Mouse (Mus musculus) midbrain, embryonic 13.5 days (tissue): ENCODE data around the gene Kank4. TPM values are rescaled to one million over a fixed set of nuclear protein-coding genes. Genes with fewer than 3 reads are reported as not detected.

Experiments
- ATAC-seq: fragments of 200-750 bp; cut with Nextera tagmentation; 2 replicates; pipeline ENCODE4 v1.8.0; 2017; ENCODE audit warnings: mild to moderate bottlenecking, moderate TSS enrichment, moderate library complexity
- H3K27ac ChIP-seq: fragments of 300-500 bp; sonication (generic); 2 replicates; pipeline ENCODE4 v1.5.1; 2015; ENCODE audit warnings: inconsistent platforms, mild to moderate bottlenecking, moderate library complexity
- H3K27me3 ChIP-seq: fragments of 300-500 bp; sonication (generic); 2 replicates; pipeline ENCODE4 v1.6.1; 2015; ENCODE audit warnings: mild to moderate bottlenecking, inconsistent platforms
- H3K36me3 ChIP-seq: fragments of 300-500 bp; sonication (generic); 2 replicates; pipeline ENCODE4 v1.6.1; 2015; ENCODE audit warnings: mild to moderate bottlenecking, inconsistent platforms
- H3K4me1 ChIP-seq: fragments of 300-500 bp; sonication (generic); replicated peaks from 2 replicates; pipeline ENCODE4 v1.6.1; 2015; ENCODE audit warnings: inconsistent platforms
- H3K4me2 ChIP-seq: fragments of 300-500 bp; sonication (generic); replicated peaks from 2 replicates; pipeline ENCODE4 v1.6.1; 2015; ENCODE audit warnings: moderate library complexity, mild to moderate bottlenecking, inconsistent platforms
- H3K4me3 ChIP-seq: fragments of 300-500 bp; sonication (generic); replicated peaks from 2 replicates; pipeline ENCODE4 v1.5.1; 2015; ENCODE audit warnings: mild to moderate bottlenecking, inconsistent platforms
- H3K9ac ChIP-seq: fragments of 300-500 bp; sonication (generic); replicated peaks from 2 replicates; pipeline ENCODE4 v1.6.1; 2015; ENCODE audit warnings: mild to moderate bottlenecking, inconsistent platforms
- H3K9me3 ChIP-seq: fragments of 300-500 bp; sonication (generic); 2 replicates; pipeline ENCODE4 v1.6.1; 2016; ENCODE audit warnings: mild to moderate bottlenecking, inconsistent platforms
- WGBS: fragments of 180-500 bp; shearing (Covaris S2); methylation state at CpG from one replicate; pipeline ENCODE4 v1.1.7; 2015; 5-methylcytosine and 5-hydroxymethylcytosine counted together
- polyA plus RNA-seq: library from polyadenylated mRNA; unstranded; fragments of >200 nt; fragmentation: Nextera tagmentation; extraction: Ambion mirVana; gene quantifications from 2 replicates; pipeline ENCODE4 v1.2.1, GENCODE M21; 2015

The Kank4 gene
- polyA plus RNA-seq, 1 experiment from 2014 or later: 0.19 TPM

- H3K4me2 ChIP-seq: no peak overlapping the region
- H3K36me3 ChIP-seq: no peaks in the 10 kb centered on the region
- no peak overlapping the region for H3K9ac ChIP-seq
- no peaks in the 10 kb centered on the region for H3K27me3 ChIP-seq
- H3K4me3 ChIP-seq: no peak overlapping the region
- 42% methylated on average over 4 of the region's 4 CpGs for WGBS
- no peaks in the 10 kb centered on the region for H3K9me3 ChIP-seq
- peaks cover 31% of the 10 kb centered on the region for H3K4me1 ChIP-seq
- ATAC-seq: peak; percentile 60
- H3K27ac ChIP-seq: no peak overlapping the region
These were observed 59.1 kb downstream of the Kank4 start for GRCm38 (mm10) chr4:98758012-98758821.

DNA sequence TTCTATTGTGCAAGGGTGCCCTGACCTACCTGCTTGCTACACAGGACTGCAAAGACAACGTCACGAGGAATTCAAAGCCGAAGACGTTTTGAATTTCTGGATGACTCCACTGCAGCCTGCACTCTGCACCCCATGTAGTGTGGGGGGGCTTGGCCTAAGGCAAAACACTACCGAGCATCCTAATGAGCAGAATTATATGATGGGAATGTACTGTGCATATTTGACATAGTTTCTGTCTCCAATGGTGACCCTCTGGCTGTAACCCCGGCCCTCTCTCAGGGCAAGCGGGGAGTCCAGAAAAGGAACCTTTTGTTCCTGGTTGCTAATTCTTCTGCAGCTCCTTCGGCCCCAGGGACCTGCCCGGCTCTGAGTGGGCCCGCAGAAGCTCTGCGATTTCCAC, 61.2 kb downstream of the Kank4 start:
- no peak overlapping the region for H3K27ac ChIP-seq
- 21% methylated on average over 11 of the region's 11 CpGs for WGBS
- no peak overlapping the region for H3K9ac ChIP-seq
- no peaks in the 10 kb centered on the region for H3K36me3 ChIP-seq
- no peaks in the 10 kb centered on the region for H3K9me3 ChIP-seq
- H3K4me3 ChIP-seq: no peak overlapping the region
- peak; percentile 18; the same call in 1 of the 2 replicates for ATAC-seq
- peaks cover 23% of the 10 kb centered on the region for H3K4me1 ChIP-seq
- no peaks in the 10 kb centered on the region for H3K27me3 ChIP-seq
- H3K4me2 ChIP-seq: no peak overlapping the region; the same call in 1 of the 2 replicates

GRCm38 (mm10) chr4:98754456-98754855, 62.9 kb downstream of the Kank4 start:
- WGBS: 56% methylated on average over 4 of the region's 4 CpGs
- no peak overlapping the region for H3K9ac ChIP-seq
- H3K4me1 ChIP-seq: peaks cover 23% of the 10 kb centered on the region

GRCm38 (mm10) chr4:98743906-98744210, 73.5 kb downstream of the Kank4 start:
- WGBS: 34% methylated on average over 7 of the region's 7 CpGs
- H3K36me3 ChIP-seq: no peaks in the 10 kb centered on the region

More at GRCm38 (mm10) chr4:98754456-98754855, 62.9 kb downstream of the Kank4 start:
- H3K27me3 ChIP-seq: no peaks in the 10 kb centered on the region
- no peak overlapping the region for H3K27ac ChIP-seq
- no peak overlapping the region for H3K4me3 ChIP-seq
- no peaks in the 10 kb centered on the region for H3K36me3 ChIP-seq
- no peaks in the 10 kb centered on the region for H3K9me3 ChIP-seq
- H3K4me2 ChIP-seq: no peak overlapping the region
- ATAC-seq: no peak

DNA sequence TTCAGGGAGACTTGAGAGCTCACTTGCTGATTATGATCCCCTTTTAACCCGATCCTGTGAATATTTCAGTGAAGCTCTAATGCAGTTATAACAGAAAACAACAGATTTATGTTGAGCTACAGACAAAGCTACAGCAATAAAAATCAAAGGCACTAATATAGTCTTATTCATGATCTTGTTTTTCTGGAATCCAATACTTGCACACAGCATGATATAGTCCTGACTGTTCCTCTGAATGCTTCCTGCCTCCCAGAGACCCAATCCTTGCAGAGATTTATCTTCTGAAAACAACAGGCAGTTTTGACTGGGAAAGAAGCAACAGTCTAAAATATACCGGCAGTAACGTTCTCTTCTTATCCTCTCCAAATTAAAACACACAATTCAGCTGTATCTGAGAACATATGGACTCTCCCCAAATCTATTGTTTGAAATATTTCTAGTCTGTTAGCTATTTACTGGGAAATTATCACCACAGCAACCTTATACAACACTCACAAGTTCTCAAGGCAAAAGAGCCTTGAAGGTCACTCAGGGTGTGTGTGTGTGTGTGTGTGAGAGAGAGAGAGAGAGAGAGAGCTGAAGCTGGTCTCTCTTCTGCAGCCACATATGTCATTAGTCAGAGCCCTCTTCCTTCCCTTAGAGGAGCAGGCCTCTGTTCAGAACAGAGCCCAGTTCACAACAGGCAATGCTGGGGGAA, 74.0 kb downstream of the Kank4 start:
- Histone ChIP-seq H3K4me1 (no peaks in the 10 kb centered on the region), H3K27me3 (no peaks in the 10 kb centered on the region), H3K9ac (no peak overlapping the region), H3K4me2 (no peak overlapping the region), H3K27ac (no peak overlapping the region), H3K9me3 (no peaks in the 10 kb centered on the region), H3K4me3 (no peak overlapping the region), H3K36me3 (no peaks in the 10 kb centered on the region)
- ATAC-seq: no peak
- WGBS: 74% methylated on average over 3 of the region's 3 CpGs

More at GRCm38 (mm10) chr4:98743906-98744210, 73.5 kb downstream of the Kank4 start:
- ATAC-seq: no peak
- no peak overlapping the region for H3K4me3 ChIP-seq
- H3K9ac ChIP-seq: no peak overlapping the region
- no peak overlapping the region for H3K27ac ChIP-seq
- H3K4me1 ChIP-seq: no peaks in the 10 kb centered on the region
- no peaks in the 10 kb centered on the region for H3K9me3 ChIP-seq
- no peak overlapping the region for H3K4me2 ChIP-seq
- no peaks in the 10 kb centered on the region for H3K27me3 ChIP-seq

- no peaks in the 10 kb centered on the region for H3K9me3 ChIP-seq
- no peak for ATAC-seq
- no peaks in the 10 kb centered on the region for H3K36me3 ChIP-seq
- no peaks in the 10 kb centered on the region for H3K4me1 ChIP-seq
- WGBS: 48% methylated on average over 2 of the region's 2 CpGs
- H3K27me3 ChIP-seq: no peaks in the 10 kb centered on the region
- no peak overlapping the region for H3K4me3 ChIP-seq
- H3K4me2 ChIP-seq: no peak overlapping the region
- no peak overlapping the region for H3K9ac ChIP-seq
- no peak overlapping the region for H3K27ac ChIP-seq
These were observed 77.6 kb downstream of the Kank4 start for GRCm38 (mm10) chr4:98739753-98740152.

DNA sequence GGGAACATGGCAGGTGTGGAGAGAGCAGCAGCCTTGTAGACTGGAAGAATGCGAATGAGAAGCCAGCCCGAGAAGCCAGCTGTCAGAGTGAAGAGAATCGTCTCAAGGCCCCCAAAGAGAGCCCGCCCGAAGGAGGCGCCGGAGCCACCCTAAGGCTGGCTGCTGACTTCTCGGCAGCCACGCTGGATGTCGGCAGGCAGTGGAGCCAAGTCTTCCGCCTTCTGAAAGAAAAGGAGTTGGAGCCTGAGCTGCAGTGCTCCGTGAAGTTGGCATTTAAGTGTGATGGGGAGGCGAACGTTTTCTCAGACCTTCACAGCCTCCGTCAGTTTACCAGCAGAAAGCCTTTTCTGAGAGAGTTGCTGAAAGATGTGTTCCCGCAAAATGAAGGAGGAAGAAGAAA, 83.7 kb downstream of the Kank4 start:
- no peak overlapping the region for H3K27ac ChIP-seq
- no peaks in the 10 kb centered on the region for H3K36me3 ChIP-seq
- H3K4me2 ChIP-seq: no peak overlapping the region
- H3K9me3 ChIP-seq: peaks cover 5% of the 10 kb centered on the region; the same call in 1 of the 2 replicates
- peaks cover 6% of the 10 kb centered on the region for H3K27me3 ChIP-seq
- no peak overlapping the region for H3K9ac ChIP-seq
- no peak overlapping the region for H3K4me3 ChIP-seq
- ATAC-seq: no peak
- no peaks in the 10 kb centered on the region for H3K4me1 ChIP-seq
- 93% methylated on average over 16 of the region's 16 CpGs for WGBS

DNA sequence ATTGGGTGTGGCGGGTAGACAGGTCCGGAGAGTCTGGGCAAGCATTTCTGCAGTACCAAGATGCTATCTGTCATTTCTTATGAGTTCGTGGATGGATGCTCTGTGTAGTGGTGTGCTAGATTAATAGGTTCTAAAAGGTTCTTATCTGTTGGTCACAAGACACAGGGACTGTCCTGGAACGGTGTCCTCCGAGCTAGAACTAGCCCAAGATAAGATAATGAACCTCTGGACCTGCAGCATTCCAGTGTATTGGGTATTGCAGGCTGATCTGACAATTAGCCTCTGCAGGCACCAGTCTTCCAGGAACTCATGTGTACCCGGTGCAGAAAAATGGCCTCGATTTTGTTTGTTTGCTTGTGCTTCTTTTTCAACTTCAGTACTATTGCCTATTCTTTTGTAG, 88.6 kb downstream of the Kank4 start:
- peaks cover 35% of the 10 kb centered on the region for H3K27me3 ChIP-seq
- no peak overlapping the region for H3K9ac ChIP-seq
- 0 out of 2 replicates have a peak, but pooled peaks cover 2% of the 10 kb centered on the region for H3K9me3 ChIP-seq
- no peak overlapping the region for H3K27ac ChIP-seq
- H3K4me1 ChIP-seq: peaks cover 22% of the 10 kb centered on the region
- no peak overlapping the region for H3K4me3 ChIP-seq
- H3K4me2 ChIP-seq: no peak overlapping the region
- H3K36me3 ChIP-seq: no peaks in the 10 kb centered on the region
- ATAC-seq: no peak
- WGBS: 65% methylated on average over 7 of the region's 7 CpGs

- Histone ChIP-seq H3K4me3 (peak overlapping the region; percentile 17; the same call in 1 of the 2 replicates), H3K36me3 (no peaks in the 10 kb centered on the region), H3K4me2 (peak overlapping the region; percentile 61), H3K4me1 (peaks cover 22% of the 10 kb centered on the region), H3K9ac (no peak overlapping the region), H3K27me3 (peaks cover 35% of the 10 kb centered on the region), H3K9me3 (no peaks in the 10 kb centered on the region), H3K27ac (no peak overlapping the region)
- whole genome bisulfite sequencing: under 1% methylated on average over 10 of the region's 10 CpGs
- no peak; the same call in 1 of the 2 replicates for ATAC-seq
These were observed 89.4 kb downstream of the Kank4 start for GRCm38 (mm10) chr4:98727959-98728347.

GRCm38 (mm10) chr4:98727295-98727958, 89.9 kb downstream of the Kank4 start:
- H3K9ac ChIP-seq: no peak overlapping the region

DNA sequence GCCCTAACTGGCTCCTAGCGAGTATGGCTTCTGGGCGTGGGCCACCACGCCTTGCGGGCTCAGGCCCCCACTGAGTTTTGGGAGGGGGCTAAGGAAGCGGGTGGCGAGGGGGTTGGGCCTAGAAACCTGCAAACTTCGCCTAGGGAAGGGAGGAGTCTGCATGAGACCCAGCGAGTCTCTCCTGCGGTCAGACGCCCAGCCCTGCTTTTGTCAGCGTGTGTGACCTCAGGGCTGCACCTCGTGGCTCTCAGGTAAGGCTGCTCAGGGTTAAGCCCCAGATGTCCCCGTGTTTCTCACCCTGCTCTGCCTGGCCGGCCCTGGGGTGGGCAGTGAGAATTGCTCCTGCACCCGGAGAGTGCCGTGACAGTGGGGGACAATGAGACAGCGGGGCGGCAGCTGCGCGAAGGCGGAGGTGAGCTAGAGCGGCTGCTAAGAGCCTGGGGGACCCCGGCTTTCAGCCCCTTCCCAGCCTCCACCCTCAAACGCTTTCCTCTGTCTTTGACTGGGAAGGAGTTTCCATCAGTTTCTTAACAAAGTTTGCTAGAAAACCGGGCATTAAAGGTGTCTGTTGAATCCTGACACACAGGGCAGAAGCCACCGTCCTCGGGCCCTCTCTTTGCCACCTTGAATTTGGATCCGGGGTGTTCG, 90.6 kb downstream of the Kank4 start, which contains the start of gene L1td1:
TSS of gene L1td1 (plus strand) at position 145 of the 648 bp plus-strand sequence.
- H3K4me1 ChIP-seq: peaks cover 22% of the 10 kb centered on the region
- ATAC-seq: peak; percentile 64
- no peak within 1 kb of the TSS for H3K27ac ChIP-seq
- H3K9ac ChIP-seq: peak within 1 kb of the TSS; percentile 48; the same call in 1 of the 2 replicates
- no peaks in the 10 kb centered on the region for H3K9me3 ChIP-seq
- peak within 1 kb of the TSS; percentile 61 for H3K4me2 ChIP-seq
- no peaks in the 10 kb centered on the region for H3K36me3 ChIP-seq
- H3K4me3 ChIP-seq: peak within 1 kb of the TSS; percentile 34
- 3% methylated on average over 29 of the region's 29 CpGs for WGBS
- peaks cover 35% of the 10 kb centered on the region for H3K27me3 ChIP-seq

More at GRCm38 (mm10) chr4:98727295-98727958, 89.9 kb downstream of the Kank4 start:
- Histone ChIP-seq H3K9me3 (no peaks in the 10 kb centered on the region), H3K27ac (no peak overlapping the region), H3K36me3 (no peaks in the 10 kb centered on the region), H3K4me2 (peak overlapping the region; percentile 61), H3K4me3 (peak overlapping the region; percentile 34), H3K4me1 (peaks cover 22% of the 10 kb centered on the region), H3K27me3 (peaks cover 35% of the 10 kb centered on the region)
- 4% methylated on average over 21 of the region's 21 CpGs for WGBS
- ATAC-seq: no peak
